Mouse (Mus musculus) heart, postnatal 36 days (tissue): ENCODE measurements around the gene Rnf144b. TPM values are rescaled to one million over a fixed set of nuclear protein-coding genes. Genes with fewer than 3 reads are reported as not detected.

ENCODE experiments used
- DNase-seq, 2 experiments: peaks; one replicate each; pipeline ENCODE4 v3.0.0; 2021 to 2022
- intact Hi-C: fragments of 180-260 bp; cut with DNase I; formaldehyde crosslinking; loops from one replicate; pipeline ENCODE4 v1.15.1; 2025
- total RNA-seq, 2 experiments: library from RNA; stranded (reverse); gene quantifications; 2 replicates each; pipeline ENCODE4 v1.2.3; 2021

The Rnf144b gene
- 10 to 100 TPM; 15.2 to 34.7 TPM for total RNA-seq

DNA sequence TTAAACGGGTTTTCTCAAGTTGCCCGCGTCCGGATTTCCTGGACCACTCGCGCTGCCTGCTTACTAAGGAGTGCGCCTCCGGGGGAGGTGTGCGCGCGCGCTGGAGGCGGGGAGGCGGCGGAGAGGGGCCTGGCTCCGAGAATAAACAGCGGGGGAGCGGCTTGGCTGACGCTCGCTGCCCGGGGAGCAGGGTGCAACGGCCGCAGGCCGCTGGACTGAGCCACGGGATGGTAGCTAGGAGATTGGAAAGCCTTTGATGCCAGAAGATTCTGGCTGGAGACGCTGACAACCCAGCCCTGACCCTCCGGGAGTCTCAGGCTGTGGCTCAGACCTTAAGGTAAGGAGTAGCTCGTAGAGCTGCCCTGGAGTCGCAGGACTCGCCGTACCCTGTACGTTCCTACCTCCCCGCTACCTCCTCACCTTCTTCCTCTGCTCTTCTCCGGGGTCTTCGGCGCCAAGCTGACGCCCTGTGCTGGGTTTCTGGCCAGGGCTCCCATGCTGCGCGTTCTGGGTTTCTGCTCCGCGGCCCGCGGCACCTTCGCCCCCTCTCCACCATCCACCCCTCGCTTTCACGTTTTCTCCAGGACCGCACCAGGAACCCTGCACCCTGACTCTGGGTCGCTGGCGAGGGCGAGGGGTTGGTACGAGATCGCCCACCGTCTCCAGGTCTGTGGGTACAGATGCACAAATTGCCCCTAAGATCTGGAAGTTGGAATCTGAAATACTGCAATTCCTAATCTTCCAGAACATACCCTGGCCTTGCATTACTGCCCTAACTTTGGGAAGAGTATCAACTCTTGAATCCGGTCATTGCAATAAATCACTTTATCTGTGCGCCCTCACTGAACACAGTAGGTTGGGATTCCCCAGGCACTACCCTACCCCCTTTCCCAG lies at the start of gene Rnf144b:
Gene Rnf144b (plus strand): TSS at position 120 of the 894 bp plus-strand sequence.
- peak; percentile 32 to 50 for DNase-seq
- intact Hi-C loops = no loop called here

DNA sequence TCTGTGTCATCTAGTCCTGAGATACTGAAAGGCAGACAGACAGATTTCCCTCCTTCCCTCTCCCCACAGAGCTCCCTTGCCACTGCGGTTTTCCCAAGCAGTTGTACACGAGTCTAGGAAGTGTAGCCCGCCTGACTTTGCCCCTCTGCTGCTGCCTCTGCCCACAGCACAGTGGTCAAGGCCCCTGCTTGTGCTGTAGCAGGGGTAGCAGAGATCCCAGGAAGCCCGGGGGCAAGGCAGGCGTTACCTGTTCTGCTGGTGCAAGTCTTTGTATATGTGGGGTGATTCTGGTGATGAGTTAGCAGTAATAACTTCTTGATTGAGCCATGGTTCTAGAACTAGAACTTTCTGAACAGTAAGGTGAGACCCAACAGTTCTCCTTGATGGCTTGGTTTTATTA lies 46.3 kb upstream of the Rnf144b start:
- intact Hi-C loops = no loop called here

DNA sequence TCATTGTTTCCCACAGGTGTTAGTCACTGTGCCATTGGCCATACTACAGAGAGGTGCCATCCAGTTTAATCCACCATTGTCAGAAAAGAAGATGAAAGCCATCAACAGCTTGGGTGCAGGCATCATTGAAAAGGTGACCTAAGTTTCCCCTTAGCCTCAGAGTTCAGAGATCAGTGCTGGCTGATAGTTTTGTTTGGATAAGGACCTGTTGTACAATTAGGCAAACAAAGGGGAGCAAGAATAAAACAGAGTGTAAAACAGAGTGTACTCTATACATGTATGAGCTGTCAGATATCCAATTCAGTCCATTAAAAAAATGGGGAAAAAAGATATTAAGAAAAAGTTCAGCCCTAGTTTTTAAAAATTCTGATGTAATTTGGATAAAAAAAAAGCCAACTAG lies 45.1 kb upstream of the Rnf144b start:
- intact Hi-C loops = no loop called here

More for the DNA sequence above, 46.3 kb upstream of the Rnf144b start:
- DNase-seq = no peak

DNA sequence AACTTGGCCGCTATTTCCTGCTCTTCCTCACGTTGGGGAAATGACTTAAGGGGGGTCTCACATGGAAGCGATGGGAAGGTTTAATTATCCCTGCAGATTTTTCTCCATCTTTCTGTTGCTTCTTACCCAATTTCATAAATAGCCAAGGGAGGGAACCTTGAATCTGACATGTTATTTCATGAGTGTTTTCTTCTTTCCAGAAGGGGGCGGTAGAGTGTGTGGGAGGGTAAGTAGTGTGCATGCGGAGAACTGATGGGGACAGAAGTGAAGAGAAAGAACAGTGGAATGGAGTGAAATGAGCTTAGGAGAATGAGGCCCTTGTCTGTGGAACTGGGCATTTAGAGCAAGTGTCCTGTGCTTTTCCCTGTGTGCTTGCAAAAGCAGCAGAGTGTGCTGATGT lies 43.7 kb upstream of the Rnf144b start:
- no peak for DNase-seq
- intact Hi-C loops = loop anchor here (2.0 kb wide), 1 partner anchor 210 kb away; no protein-coding TSS in a partner anchor

More for the DNA sequence above, 45.1 kb upstream of the Rnf144b start:
- no peak for DNase-seq

DNA sequence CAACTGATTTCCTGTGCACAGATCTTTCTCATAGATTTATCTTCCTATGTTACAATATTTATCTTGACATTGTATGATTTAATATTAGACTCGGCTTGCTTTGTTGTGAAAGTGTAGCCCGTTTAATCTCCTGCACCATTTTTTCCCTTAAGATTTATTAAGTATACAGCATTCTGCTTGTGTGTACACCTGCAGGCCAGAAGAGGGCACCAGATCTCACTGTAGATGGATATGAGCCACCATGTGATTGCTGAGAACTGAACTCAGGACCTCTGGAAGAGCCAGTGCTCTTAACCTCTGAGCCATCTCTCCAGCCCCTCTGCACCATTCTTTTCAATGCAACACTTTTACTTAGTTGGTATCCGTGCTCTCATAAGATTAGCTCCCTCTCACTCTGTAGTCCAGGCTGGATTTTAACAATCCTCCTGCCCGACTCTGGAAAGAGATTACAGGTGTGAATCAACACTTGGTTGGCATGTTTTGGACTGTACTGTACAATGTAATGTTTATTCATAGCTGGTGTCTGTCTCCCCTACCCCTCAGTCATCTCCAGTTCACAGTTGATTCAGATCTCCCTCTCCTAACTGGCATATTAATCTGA lies 41.5 kb upstream of the Rnf144b start:
- intact Hi-C loops = no loop called here
- DNase-seq = no peak

DNA sequence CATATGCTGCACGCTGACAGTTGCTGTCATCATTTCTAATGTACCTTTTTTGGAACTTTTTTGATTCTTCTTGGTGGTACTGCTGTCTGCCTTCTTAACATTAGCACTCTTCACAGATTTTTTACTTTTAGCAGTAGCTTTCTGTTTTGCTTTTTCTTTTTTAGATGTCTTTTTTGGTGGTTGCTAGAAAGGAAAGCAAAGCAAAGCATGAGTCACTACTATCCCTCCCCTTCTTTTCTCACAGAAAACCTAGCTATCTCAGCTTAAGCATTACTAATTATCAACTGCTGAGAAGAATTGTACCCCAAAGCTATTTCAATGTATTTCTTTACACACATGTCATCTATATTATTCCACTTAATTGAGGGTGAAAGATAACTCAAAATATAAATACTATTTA lies 34.0 kb upstream of the Rnf144b start:
- intact Hi-C loops = no loop called here
- DNase-seq = no peak

DNA sequence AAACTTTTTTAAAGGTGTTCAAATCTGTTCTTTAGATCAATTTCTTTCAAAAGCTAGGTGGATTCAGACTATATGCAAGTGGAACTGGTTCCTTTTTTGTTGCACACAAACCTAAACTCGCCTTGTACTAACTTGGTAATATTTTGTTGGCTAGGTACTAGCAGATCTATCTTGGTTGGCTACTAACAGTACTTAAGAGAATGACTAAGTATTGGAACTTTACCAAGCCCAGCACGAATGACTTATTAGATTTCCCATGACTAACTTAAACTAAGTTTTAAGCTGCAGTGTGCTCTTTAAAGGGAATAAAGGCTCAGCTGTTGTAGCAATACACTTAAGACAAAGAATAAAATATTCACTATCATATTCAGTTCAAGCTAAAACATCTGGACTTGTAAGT lies 33.2 kb upstream of the Rnf144b start:
- DNase-seq = no peak

DNA sequence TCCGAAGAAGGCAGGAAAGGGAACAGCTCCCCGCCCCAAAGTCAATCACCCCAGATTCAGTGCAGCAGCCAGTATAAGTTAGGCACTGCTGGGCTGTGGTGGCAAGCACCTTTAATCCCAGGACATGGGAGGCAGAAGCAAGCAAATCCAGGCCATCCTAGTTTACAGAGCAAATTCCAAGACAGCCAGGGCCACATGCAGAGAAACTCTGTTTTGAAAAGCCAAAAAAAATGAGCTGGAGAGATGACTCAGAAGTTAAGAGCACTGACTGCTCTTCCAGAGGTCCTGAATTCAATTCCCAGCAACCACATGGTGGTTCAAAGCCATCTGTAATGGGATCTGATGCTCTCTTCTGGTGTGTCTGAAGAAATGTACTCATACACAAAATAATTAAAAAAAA lies 28.7 kb upstream of the Rnf144b start:
- intact Hi-C loops = no loop called here
- DNase-seq = no peak

More for the DNA sequence above, 33.2 kb upstream of the Rnf144b start:
- intact Hi-C loops = no loop called here

DNA sequence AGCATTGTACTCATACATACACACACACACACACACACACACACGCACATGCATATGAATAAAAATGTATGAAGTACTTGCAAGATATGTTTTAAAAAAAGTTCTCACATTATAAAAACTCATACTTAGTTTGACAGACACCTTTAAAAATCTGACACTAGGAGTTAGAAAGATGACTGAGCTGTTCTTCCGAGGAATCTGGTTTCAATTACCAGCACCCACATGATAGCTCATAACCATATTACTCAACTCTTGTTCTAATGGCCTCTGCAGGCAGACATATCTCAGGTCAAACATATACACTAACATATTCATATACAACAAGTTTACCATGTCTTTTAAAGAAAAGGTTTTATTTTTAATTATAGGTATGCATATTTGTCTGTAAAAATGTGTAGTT lies 25.9 kb upstream of the Rnf144b start:
- intact Hi-C loops = no loop called here
- no peak for DNase-seq

DNA sequence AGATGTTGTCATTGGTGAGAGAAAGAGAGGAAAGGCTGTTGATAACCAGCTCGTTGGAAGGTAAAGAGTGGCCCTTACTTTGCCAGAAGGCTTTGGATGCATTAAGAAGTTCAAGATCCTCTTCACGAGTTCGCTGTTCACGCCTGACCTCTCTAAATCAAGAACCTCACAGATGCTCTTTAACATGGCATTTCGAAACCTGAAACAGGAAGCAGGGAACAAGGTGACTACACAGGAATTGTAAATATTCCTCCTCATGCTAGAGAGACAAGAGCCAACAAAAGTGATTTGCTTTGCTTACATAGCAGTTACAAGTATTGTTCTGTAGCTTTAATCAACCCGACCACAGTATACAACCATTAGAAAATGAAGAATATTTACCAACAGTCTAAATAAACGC lies 23.2 kb upstream of the Rnf144b start:
- intact Hi-C loops = no loop called here
- no peak for DNase-seq

DNA sequence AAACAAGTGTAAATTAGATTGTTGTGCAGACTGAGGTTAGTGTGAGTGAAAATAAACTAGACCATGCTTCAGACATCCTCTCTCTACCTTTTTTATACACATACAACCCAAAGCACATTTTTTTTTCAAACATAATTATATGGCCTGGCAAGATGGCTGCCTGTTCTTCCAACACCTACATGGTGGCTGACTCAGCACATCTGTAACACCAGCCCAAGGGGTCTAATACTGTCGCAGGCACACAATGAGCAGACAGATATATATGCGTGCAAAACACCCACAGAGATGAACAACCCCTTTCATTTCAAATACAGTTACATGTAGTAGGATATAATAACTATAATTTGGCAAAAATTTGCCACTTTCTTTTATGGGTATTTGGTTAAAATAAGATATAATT lies 21.9 kb upstream of the Rnf144b start:
- no peak for DNase-seq
- intact Hi-C loops = no loop called here

DNA sequence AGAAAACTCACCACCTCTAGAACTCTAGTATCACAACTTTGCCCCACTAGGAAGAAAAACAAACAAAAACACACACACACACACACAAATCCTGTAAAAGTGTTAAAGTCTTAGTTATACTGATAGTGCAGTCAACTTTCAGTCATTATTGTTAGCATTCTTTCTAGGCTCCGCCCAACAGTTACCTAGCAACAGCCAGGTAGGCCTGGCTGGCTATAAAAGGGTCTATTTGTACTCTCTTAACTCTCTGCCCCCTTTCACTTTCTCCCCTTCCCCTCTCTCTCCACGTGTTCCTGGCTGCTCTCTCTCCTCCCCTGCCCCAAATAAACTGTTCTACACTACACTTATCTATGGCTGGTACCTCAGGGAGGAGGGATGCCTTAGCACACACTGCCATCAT lies 18.3 kb upstream of the Rnf144b start:
- intact Hi-C loops = no loop called here
- no peak for DNase-seq

DNA sequence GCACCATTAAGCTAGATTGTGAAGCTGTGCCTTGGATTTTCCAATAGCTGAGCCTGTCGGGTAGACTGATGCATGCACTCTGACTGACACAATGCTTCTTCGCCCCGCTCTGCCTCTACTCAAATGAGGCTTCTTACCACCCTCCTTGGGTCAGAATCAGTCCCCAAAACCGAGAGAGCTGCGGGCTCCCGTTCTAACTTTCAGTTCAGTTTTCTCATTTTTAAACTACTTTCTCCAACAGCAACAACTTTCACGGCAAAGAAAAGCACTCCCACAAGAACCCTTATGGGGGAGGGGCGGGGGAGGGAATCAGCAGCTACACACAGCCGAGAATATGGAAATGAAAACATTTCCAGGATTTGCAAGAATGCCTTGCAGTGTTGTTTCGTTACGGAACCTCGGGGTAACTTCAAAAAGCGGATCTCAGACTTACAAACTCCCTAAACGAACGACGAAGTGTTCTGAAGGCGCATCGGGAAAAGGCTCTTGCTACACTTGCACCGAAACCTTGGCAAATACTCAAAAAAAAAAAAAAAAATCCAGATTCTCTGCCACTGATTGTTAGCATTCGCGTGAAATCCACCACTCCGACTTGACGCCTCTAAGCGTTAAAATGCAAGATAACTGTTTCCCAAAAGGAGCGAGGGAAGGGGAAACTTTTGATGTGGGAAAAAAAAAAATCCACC lies 17.5 kb upstream of the Rnf144b start:
- intact Hi-C loops = no loop called here
- DNase-seq = peak in 1 of 2 experiments; percentile 13

DNA sequence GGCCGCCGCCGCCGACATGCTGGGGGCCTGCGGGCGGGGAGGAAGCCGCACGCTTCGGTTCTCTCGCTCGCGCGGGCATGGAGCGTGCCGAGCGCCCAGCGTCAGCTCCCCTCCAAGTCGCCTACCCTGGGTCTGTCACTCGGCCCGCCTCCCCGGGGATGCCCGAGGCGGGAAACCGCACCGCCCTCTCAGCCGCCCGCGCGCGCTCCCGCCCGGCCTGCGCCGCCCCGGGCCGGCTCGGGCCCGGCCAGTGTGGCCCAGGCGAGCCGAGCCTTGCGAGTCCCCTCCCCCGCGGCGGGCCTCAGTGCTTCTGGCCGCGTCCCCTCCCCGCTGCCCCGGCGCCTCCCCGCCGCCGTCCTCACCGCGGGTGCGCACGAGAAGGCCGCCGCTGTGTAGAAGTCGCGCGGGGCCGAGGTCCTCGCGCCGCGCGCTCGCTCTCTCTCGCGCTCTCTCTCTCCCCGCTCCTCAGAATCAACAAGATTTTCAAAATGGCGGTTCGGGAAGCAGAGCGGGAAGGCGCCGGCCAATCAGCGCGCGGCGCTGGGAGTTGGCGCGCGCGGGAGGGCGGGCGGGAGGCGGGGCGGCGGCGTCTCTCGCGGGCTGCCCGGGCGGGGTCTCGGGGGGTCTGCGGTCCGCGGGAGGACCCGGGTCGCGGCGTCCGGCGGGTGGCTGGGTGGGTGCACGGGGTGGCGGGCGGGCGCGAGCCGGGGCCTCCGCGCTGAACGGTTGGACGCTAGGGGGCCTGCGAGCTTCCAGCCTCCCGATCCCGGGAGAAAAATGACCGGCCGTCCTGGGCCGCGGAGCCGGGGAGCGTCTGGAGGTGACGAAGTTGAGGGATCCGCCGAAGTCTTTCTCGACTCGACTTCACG lies 16.5 kb upstream of the Rnf144b start, which contains the start of gene Dek:
Gene Dek (minus strand): TSS at position 491 of the 869 bp plus-strand sequence.
- intact Hi-C loops = no loop called here
- DNase-seq = peak; percentile 82 to 91

DNA sequence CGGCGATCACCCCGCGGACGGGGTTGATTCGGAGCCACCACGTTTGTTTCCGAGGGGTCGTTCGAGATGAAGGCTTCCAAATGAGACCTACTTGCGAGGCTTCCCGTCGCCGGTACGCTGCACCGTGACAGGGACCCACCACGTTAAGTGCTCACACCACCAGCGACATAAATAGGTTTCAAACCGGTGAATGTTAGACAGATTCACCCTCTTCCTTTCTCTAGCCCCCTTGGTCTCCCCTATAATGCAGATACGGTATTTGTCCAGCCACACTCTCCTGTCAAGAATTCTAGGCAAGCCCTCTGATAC lies 15.9 kb upstream of the Rnf144b start:
- no peak for DNase-seq
- intact Hi-C loops = no loop called here

DNA sequence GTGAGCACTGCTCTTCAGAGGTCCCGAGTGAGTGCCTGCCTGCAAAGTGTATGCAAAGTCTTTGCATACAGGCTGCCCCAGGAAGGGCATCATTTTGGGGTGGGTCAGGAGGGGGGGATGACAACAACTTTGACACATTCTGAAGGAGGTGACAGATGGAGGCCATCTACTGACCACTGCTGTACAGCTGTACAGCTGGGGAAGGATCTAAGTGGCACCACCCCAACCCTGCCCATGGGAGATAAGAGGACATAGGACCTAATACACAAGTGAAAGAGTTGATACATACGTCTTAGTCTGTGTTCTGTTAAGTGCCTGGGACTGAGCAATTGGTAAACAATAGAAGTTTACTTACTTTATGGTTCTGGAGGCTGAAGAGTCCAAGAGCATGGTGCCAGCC lies 13.2 kb upstream of the Rnf144b start:
- no peak for DNase-seq
- intact Hi-C loops = no loop called here

DNA sequence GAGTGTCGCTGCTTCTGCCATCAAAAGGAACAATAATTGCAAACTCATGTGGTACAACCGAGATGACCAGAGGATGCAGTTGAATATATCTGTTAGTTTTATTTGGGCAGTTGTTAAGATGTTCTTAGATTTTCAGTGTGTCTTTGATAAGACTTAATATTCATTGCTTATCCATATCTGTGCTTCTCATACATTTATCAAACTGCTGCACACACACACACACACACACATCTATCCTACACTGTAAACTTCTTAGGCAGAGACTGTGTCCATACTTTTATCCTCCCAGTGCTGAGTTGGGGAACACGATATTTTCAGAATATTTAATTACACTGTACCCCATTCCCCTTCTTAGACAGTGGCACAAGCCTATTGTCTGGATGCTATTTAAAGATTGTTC lies 11.3 kb upstream of the Rnf144b start:
- intact Hi-C loops = no loop called here
- no peak for DNase-seq

DNA sequence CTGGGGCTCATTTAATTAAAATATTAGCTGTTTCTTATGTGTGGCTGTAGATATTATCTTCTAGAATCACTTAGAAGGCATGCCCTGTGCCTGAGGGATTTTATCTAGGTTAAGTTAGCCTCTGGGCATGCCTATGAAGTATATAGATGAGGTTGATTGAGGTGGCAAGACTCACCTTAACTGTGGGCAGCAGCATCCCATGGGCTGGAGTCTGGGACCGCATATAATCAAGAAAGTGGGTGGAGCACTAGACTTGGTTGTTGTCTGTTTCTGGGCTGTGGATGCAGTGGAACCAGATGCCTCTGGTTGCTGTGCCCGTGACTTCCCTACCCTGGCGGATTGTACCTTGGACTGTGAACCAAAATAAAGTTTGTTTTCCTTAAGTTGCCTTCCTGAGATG lies 10.4 kb upstream of the Rnf144b start:
- no peak for DNase-seq
- intact Hi-C loops = no loop called here

DNA sequence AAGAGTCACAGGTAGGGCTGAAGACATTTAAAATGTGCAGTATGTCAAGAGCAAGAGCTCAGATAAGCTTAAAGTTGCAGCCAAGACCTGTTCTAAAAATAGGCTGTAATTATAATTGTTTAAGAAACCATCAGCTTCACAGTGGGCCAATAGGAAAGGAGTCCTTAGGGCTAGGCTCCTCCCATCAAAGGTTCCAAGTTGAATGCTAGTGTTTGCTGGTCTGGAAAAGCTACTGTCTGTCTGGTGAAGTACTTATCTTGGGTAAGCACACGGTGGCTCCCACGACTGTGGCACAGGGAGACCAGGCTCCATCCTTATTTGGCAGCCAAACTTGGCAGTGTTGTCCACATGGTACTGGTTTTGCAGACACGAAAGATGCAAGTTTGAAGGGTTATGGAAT lies 9.5 kb upstream of the Rnf144b start:
- no peak for DNase-seq
- intact Hi-C loops = no loop called here

DNA sequence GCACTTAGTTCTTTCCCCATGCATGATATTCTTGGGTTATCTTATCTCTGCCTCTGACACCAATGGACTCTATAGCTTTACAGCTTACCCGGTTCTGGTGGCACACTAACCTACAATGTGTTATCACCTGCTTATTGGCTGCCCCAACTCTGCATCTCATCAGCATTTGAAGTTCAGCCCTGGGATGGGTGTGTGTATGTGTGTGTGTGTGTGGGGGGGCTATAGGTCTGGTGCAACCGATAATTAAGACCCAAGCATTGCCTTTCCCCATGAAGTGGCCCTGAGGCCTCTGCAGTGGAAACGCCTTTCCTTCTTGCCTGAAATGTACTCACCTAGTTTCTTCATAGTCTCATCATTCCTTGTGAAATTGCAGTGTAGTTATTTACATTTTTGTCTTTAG lies 6.5 kb upstream of the Rnf144b start:
- DNase-seq = no peak
- intact Hi-C loops = no loop called here
